Mouse (Mus musculus): ENCODE results near the gene Exoc4. TPM values are rescaled to one million over a fixed set of nuclear protein-coding genes. Genes with fewer than 3 reads are reported as not detected.
A peak's percentile ranks its signal among the peaks of the same experiment; 100 is the strongest.

Gene Exoc4
- total RNA-seq, 2 experiments from 2014 or later: 78.0 to 87.1 TPM

- DNase-seq (ENCODE audit: extremely low spot score in 1 of 2, low spot score in 1 of 2): no peak
Observed at GRCm38 (mm10) chr6:33465392-33465791, 216.5 kb downstream of the Exoc4 start.

GRCm38 (mm10) chr6:33466168-33466839, 217.4 kb downstream of the Exoc4 start:
- no peak for DNase-seq (ENCODE audit: extremely low spot score in 1 of 2, low spot score in 1 of 2)

- DNase-seq (ENCODE audit: extremely low spot score in 1 of 2, low spot score in 1 of 2): no peak
Observed at GRCm38 (mm10) chr6:33468480-33468879, 219.6 kb downstream of the Exoc4 start.

- DNase-seq (ENCODE audit: extremely low spot score in 1 of 2, low spot score in 1 of 2): no peak
Observed at GRCm38 (mm10) chr6:33476134-33476533, 227.2 kb downstream of the Exoc4 start.

- no peak for DNase-seq (ENCODE audit: extremely low spot score in 1 of 2, low spot score in 1 of 2)
Observed at GRCm38 (mm10) chr6:33484568-33484967, 235.7 kb downstream of the Exoc4 start.

GRCm38 (mm10) chr6:33489788-33490187, 240.9 kb downstream of the Exoc4 start:
- DNase-seq (ENCODE audit: extremely low spot score in 1 of 2, low spot score in 1 of 2): no peak

GRCm38 (mm10) chr6:33496141-33496855, 247.4 kb downstream of the Exoc4 start:
- no peak for DNase-seq (ENCODE audit: extremely low spot score in 1 of 2, low spot score in 1 of 2)

- no peak for DNase-seq (ENCODE audit: extremely low spot score in 1 of 2, low spot score in 1 of 2)
Observed at GRCm38 (mm10) chr6:33497348-33497747, 248.5 kb downstream of the Exoc4 start.

GRCm38 (mm10) chr6:33502388-33502787, 253.5 kb downstream of the Exoc4 start:
- DNase-seq (ENCODE audit: extremely low spot score in 1 of 2, low spot score in 1 of 2): no peak

GRCm38 (mm10) chr6:33503381-33503780, 254.5 kb downstream of the Exoc4 start:
- DNase-seq (ENCODE audit: extremely low spot score in 1 of 2, low spot score in 1 of 2): no peak

- DNase-seq (ENCODE audit: extremely low spot score in 1 of 2, low spot score in 1 of 2): no peak
Observed at GRCm38 (mm10) chr6:33507134-33507533, 258.2 kb downstream of the Exoc4 start.

- no peak for DNase-seq (ENCODE audit: extremely low spot score in 1 of 2, low spot score in 1 of 2)
Observed at GRCm38 (mm10) chr6:33515391-33515790, 266.5 kb downstream of the Exoc4 start.

- DNase-seq (ENCODE audit: extremely low spot score in 1 of 2, low spot score in 1 of 2): no peak
Observed at GRCm38 (mm10) chr6:33516798-33517197, 267.9 kb downstream of the Exoc4 start.

GRCm38 (mm10) chr6:33517890-33518410, 269.1 kb downstream of the Exoc4 start:
- no peak for DNase-seq (ENCODE audit: extremely low spot score in 1 of 2, low spot score in 1 of 2)

- peak in 1 of 2 experiments; percentile 46 for DNase-seq (ENCODE audit: extremely low spot score in 1 of 2, low spot score in 1 of 2)
Observed at GRCm38 (mm10) chr6:33525695-33526366, 276.9 kb downstream of the Exoc4 start.

- no peak for DNase-seq (ENCODE audit: extremely low spot score in 1 of 2, low spot score in 1 of 2)
Observed at GRCm38 (mm10) chr6:33540356-33540755, 291.5 kb downstream of the Exoc4 start.

GRCm38 (mm10) chr6:33542712-33543111, 293.8 kb downstream of the Exoc4 start:
- DNase-seq (ENCODE audit: extremely low spot score in 1 of 2, low spot score in 1 of 2): no peak

GRCm38 (mm10) chr6:33551934-33552333, 303.0 kb downstream of the Exoc4 start:
- no peak for DNase-seq (ENCODE audit: extremely low spot score in 1 of 2, low spot score in 1 of 2)

- no peak for DNase-seq (ENCODE audit: extremely low spot score in 1 of 2, low spot score in 1 of 2)
Observed at GRCm38 (mm10) chr6:33560925-33561324, 312.0 kb downstream of the Exoc4 start.

GRCm38 (mm10) chr6:33561911-33562310, 313.0 kb downstream of the Exoc4 start:
- no peak for DNase-seq (ENCODE audit: extremely low spot score in 1 of 2, low spot score in 1 of 2)

- no peak for DNase-seq (ENCODE audit: extremely low spot score in 1 of 2, low spot score in 1 of 2)
Observed at GRCm38 (mm10) chr6:33575947-33576346, 327.1 kb downstream of the Exoc4 start.
